Mouse (Mus musculus) liver, embryonic 16.5 days (tissue): ENCODE data around the gene Amdhd2. TPM values are rescaled to one million over a fixed set of nuclear protein-coding genes. Genes with fewer than 3 reads are reported as not detected.

ENCODE experiments used
- ATAC-seq: fragments of 200-750 bp; cut with Nextera tagmentation; 2 replicates; pipeline ENCODE4 v1.8.0; 2017; ENCODE audit warnings: low read depth, mild to moderate bottlenecking, moderate number of reproducible peaks, moderate library complexity
- H3K27ac ChIP-seq: fragments of 300-500 bp; sonication (generic); 2 replicates; pipeline ENCODE4 v1.5.1; 2014; ENCODE audit warnings: mild to moderate bottlenecking, low read length
- H3K27me3 ChIP-seq: fragments of 300-500 bp; sonication (generic); 2 replicates; pipeline ENCODE4 v1.6.1; 2014; ENCODE audit warnings: low read depth, low read length, mixed read lengths; ENCODE audit not compliant: control insufficient read depth, insufficient read depth
- H3K36me3 ChIP-seq: fragments of 300-500 bp; sonication (generic); 2 replicates; pipeline ENCODE4 v1.6.1; 2014; ENCODE audit warnings: mild to moderate bottlenecking; ENCODE audit not compliant: control insufficient read depth, insufficient read depth
- H3K4me1 ChIP-seq: fragments of 300-500 bp; sonication (generic); 2 replicates; pipeline ENCODE4 v1.6.1; 2014; ENCODE audit warnings: low read depth, low read length, mixed read lengths; ENCODE audit not compliant: control insufficient read depth
- H3K4me2 ChIP-seq: fragments of 300-500 bp; sonication (generic); 2 replicates; pipeline ENCODE4 v1.6.1; 2014; ENCODE audit warnings: low read depth, low read length, mixed read lengths
- H3K4me3 ChIP-seq: fragments of 300-500 bp; sonication (generic); 2 replicates; pipeline ENCODE4 v1.5.1; 2014; ENCODE audit warnings: low read depth, mild to moderate bottlenecking, low read length
- H3K9ac ChIP-seq: fragments of 300-500 bp; sonication (generic); 2 replicates; pipeline ENCODE4 v1.6.1; 2014; ENCODE audit warnings: low read depth, low read length
- H3K9me3 ChIP-seq: fragments of 300-500 bp; sonication (generic); replicated peaks from 2 replicates; pipeline ENCODE4 v1.6.1; 2016; ENCODE audit warnings: low read length; ENCODE audit not compliant: control insufficient read depth
- WGBS: fragments of 180-500 bp; shearing (Covaris S2); extraction: QIAGEN DNeasy Blood & Tissue Kit; methylation state at CpG from one replicate; pipeline ENCODE4 v1.1.7; 2014; ENCODE audit not compliant: insufficient replicate concordance; 5-methylcytosine and 5-hydroxymethylcytosine counted together
- polyA plus RNA-seq: library from polyadenylated mRNA; unstranded; fragments of >200 nt; fragmentation: Nextera tagmentation; extraction: Ambion mirVana; gene quantifications from 2 replicates; pipeline ENCODE4 v1.2.1, GENCODE M21; 2015

Amdhd2 gene
- polyA plus RNA-seq, 1 experiment from 2014 or later = 25.0 TPM

DNA sequence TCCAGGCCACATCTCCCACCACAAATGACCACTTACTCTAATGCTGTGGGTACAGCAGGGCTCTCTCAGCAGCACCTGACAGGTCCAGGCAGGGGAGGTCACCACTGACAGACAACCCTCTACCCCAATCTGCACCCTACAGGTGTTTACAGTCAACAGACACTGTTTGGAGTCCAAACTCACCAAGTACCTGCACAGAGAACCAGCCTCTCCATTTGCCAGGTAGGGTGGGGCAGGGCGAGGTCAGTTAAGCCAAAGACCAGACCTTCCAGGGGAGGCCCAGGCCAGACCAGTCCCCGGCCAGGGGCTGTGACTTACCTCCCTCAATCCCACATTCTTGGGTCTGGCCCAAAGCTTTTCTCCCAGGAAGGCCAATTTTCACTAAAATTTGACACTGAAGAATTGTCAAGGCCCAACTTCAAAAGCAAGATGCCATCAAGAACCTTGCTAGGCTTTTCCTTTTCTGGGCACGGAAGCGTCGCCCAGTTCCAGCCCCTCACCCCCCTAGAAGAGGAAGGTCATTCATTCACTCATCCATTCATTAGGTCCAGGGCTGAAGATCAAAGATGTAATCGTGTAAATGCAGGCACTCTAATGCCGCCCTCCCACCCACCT lies 4.4 kb upstream of the Amdhd2 start:
- Histone ChIP-seq H3K9me3 (no peaks in the 10 kb centered on the region), H3K4me3 (peak overlapping the region; percentile 95), H3K27me3 (no peaks in the 10 kb centered on the region), H3K9ac (peak overlapping the region; percentile 95), H3K27ac (peak overlapping the region; percentile 96), H3K4me1 (peaks cover 35% of the 10 kb centered on the region), H3K4me2 (peak overlapping the region; percentile 76), H3K36me3 (peaks cover 16% of the 10 kb centered on the region)
- WGBS = 36% methylated on average over 7 of the region's 7 CpGs
- ATAC-seq = no peak

DNA sequence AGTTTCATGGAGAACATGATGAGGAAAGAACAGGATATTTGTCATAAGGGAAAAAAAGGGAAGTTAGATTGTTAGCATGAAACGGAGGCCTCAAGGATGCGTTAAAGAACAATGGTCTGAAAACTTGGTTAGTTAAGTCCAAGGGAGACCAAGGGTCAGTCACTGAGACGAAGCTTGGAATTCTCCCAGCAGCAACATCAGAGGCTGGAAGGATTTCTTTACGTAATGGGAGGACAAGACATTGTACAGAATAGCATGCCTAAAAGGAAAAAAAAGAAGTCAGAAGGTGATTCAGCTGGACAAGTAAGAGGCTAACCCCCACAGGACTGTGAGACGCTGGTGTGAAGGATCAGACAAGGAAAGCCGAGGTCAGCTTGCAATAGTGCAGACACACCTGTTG lies 3.6 kb upstream of the Amdhd2 start:
- peak overlapping the region; percentile 24 for H3K4me3 ChIP-seq
- 67% methylated on average over 6 of the region's 6 CpGs for WGBS
- H3K27me3 ChIP-seq = no peaks in the 10 kb centered on the region
- H3K4me1 ChIP-seq = peaks cover 44% of the 10 kb centered on the region
- peak overlapping the region; percentile 35 for H3K27ac ChIP-seq
- no peaks in the 10 kb centered on the region for H3K9me3 ChIP-seq
- H3K4me2 ChIP-seq = peak overlapping the region; percentile 76
- peaks cover 16% of the 10 kb centered on the region for H3K36me3 ChIP-seq
- no peak for ATAC-seq
- H3K9ac ChIP-seq = no peak overlapping the region; the same call in 1 of the 2 replicates

DNA sequence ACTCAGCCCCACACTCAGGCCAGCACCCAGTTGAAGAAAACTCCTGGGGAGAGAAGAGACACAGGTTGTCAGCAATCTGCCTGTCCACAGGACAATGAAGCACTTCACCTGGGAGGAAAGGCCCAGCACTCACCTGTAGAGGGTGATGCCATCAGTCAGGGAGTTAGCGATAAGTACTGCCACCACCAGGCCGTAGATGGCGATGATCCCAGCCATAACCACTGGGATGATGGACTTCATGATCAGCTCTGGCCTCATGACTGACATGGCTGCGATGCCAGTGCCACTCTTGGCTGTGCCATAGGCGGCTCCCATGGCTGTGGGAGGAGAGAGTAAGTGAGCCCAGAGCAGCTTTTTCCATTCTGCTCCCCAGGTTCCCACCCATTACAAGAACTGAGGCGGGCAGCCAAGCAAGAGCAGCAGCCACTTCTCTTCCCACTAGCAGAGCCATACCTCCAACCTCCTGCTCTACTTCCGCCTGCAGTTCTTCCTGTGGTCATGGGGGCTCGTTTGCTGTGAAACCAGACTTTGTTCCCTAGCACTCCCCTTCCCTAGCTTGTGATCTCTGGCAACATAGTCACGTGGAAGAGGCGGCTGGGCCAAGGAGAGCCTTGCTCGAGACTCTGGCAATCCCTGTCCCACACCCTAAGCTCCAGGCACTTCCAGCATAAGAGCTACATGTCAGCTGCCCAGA lies 1.1 kb upstream of the Amdhd2 start:
- H3K36me3 ChIP-seq = peaks cover 16% of the 10 kb centered on the region
- no peaks in the 10 kb centered on the region for H3K27me3 ChIP-seq
- no peak overlapping the region for H3K4me2 ChIP-seq
- no peak for ATAC-seq
- no peak overlapping the region for H3K9ac ChIP-seq
- 0 out of 2 replicates have a peak overlapping the region, but pooled peaks have one; percentile 4 for H3K27ac ChIP-seq
- no peaks in the 10 kb centered on the region for H3K9me3 ChIP-seq
- 68% methylated on average over 11 of the region's 11 CpGs for WGBS
- H3K4me1 ChIP-seq = peaks cover 42% of the 10 kb centered on the region
- H3K4me3 ChIP-seq = no peak overlapping the region

DNA sequence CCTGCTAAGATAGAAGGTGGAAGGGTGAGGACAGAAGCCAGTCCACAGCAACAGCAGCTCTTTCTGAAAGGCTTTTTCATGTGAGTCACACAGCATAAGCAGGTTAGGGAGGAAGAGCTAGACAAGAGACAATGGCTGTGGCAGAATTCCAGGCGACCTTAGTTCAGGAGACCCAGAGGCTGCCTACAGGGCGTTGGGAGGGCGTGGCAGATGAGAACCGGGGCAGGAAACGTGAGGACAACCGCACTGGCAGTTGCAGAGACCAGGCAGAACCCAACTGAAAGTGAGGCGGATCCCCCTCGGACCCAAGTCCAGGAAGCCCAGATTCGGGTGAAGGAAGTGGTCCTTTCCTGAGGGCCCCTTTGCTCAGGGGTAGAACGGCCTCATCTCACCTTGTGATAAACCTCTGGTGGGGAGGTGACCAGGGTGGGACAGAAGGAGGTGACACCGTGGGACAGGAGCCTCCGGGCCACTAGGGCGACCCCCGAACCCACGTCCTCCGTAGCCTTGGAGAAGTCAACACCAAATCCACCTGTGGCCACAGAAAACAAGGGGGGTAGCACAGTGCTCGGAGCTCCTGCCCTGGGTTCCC lies 886 bp downstream of the Amdhd2 start:
- Histone ChIP-seq H3K4me1 (peaks cover 34% of the 10 kb centered on the region), H3K27ac (peak overlapping the region; percentile 95), H3K36me3 (peaks cover 14% of the 10 kb centered on the region), H3K4me3 (peak overlapping the region; percentile 77), H3K4me2 (peak overlapping the region; percentile 98), H3K9me3 (no peaks in the 10 kb centered on the region), H3K27me3 (no peaks in the 10 kb centered on the region), H3K9ac (peak overlapping the region; percentile 83)
- WGBS = 1% methylated on average over 17 of the region's 17 CpGs
- peak; percentile 27; the same call in 1 of the 2 replicates for ATAC-seq

DNA sequence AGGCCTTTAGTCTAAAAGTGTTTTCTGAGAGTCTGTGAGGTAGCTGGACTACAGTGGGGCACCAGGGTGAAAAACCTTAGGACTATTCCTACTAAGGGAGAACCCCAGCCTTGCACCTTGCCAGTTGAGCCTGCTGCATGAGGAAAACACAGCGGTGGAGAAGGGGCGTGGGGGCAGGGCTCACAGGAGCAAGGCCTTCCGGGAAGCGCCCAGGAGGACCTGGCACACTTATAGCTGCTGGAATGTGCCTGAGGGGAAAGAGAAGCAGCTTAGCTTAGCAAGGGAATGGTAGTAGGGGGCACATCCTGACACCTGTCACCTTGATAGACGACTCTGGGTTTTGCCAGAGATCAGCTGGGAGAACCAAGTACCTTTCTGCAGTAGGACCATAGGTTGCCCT lies 2.1 kb downstream of the Amdhd2 start:
- 76% methylated on average over 5 of the region's 5 CpGs for WGBS

DNA sequence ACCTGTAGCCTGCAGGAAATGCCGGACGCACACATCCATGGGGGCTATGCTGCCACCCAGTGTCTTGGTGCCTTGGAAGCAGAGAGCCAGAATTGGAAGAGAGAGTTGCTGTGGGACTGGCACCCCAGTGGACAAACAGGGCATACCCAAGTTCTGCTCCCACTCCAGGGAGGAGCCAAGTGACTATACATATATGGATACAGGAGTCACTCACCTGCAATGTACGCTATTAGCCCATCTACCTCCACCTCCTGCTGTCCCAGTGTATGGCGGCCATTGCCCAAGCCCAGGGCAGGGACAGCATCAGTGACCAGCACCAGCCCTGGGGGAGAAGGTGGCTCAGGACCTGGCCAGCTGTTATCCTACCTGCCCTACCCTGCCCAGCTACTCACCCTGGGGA lies 6.0 kb downstream of the Amdhd2 start:
- 84% methylated on average over 4 of the region's 4 CpGs for WGBS

More for the DNA sequence above, 2.1 kb downstream of the Amdhd2 start:
- Histone ChIP-seq H3K9ac (no peak overlapping the region), H3K27ac (no peak overlapping the region), H3K9me3 (no peaks in the 10 kb centered on the region), H3K27me3 (no peaks in the 10 kb centered on the region), H3K4me2 (no peak overlapping the region), H3K4me3 (no peak overlapping the region), H3K36me3 (peaks cover 2% of the 10 kb centered on the region), H3K4me1 (peaks cover 24% of the 10 kb centered on the region)
- no peak for ATAC-seq

DNA sequence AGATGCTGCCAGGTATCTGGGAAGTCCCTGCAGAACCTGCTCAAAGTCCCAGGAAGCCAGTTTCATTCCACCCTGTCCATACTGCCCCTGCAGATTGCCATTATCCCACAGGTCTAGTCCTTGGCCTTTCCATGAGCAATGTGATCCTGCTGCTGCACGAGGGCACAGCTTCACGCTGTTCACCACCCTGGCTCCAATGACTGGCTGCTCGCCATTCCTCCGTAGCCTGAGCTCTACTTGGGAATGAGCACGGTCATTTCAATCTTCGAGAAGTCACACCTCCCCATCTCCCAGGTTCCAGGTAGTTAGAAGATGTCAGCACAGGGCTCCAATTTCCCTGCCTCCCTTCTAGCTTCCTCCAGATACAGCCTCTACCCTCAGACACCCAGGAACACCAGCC lies 6.4 kb downstream of the Amdhd2 start:
- H3K36me3 ChIP-seq = peaks cover 2% of the 10 kb centered on the region; the same call in 1 of the 2 replicates
- H3K27ac ChIP-seq = no peak overlapping the region
- H3K4me1 ChIP-seq = peaks cover 24% of the 10 kb centered on the region
- no peak overlapping the region for H3K4me3 ChIP-seq
- no peaks in the 10 kb centered on the region for H3K27me3 ChIP-seq
- WGBS = 79% methylated on average over 6 of the region's 6 CpGs
- H3K4me2 ChIP-seq = no peak overlapping the region
- H3K9me3 ChIP-seq = no peaks in the 10 kb centered on the region
- ATAC-seq = no peak
- no peak overlapping the region for H3K9ac ChIP-seq

More for the DNA sequence above, 6.0 kb downstream of the Amdhd2 start:
- Histone ChIP-seq H3K27me3 (no peaks in the 10 kb centered on the region), H3K4me1 (peaks cover 25% of the 10 kb centered on the region), H3K4me2 (no peak overlapping the region), H3K4me3 (no peak overlapping the region), H3K9me3 (no peaks in the 10 kb centered on the region), H3K27ac (no peak overlapping the region), H3K36me3 (peaks cover 2% of the 10 kb centered on the region; the same call in 1 of the 2 replicates), H3K9ac (no peak overlapping the region)
- ATAC-seq = no peak

DNA sequence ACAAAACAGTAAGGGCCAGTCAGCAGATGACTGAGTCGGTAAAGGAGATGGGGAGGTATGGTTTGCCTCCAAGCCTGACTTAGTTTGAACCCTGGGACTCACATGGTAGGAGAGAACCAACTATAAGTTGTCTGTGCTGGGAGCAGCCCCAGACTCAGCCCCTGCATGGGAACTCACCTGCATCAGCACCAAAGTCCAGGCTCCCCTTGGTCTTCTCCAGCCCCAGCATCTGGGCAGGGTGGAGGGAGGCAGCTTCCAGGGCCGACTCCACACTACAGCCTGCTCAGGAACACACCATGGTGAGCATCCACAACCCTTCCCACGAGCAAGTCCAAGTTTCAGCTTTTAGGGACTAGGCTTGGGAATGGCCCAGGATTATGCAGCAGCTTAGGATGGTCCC lies 7.2 kb downstream of the Amdhd2 start:
- peaks cover 2% of the 10 kb centered on the region; the same call in 1 of the 2 replicates for H3K36me3 ChIP-seq
- H3K4me2 ChIP-seq = no peak overlapping the region
- peaks cover 26% of the 10 kb centered on the region for H3K4me1 ChIP-seq
- no peak overlapping the region for H3K4me3 ChIP-seq
- no peak overlapping the region for H3K27ac ChIP-seq
- no peak overlapping the region for H3K9ac ChIP-seq
- WGBS = 75% methylated on average over 3 of the region's 3 CpGs
- no peaks in the 10 kb centered on the region for H3K9me3 ChIP-seq
- no peaks in the 10 kb centered on the region for H3K27me3 ChIP-seq
- no peak for ATAC-seq

DNA sequence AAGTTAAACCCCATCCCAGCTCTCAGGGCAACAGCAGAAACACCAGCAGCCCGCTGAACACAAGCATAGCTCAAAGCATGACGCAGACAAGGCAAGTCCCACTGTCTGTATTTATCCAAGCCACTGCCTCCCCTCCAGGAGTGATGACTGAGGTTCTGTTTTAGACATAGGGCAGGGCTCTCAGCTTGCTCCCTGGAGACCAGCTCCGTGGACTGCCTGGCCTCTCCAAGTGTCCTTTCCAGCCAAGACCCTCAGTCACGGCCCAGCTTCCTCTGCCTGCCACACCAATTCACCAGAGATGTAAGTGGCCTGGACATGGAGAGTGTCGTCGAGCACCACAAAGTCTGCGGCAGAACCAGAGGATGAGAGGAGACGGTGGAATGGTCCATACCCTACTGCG lies 7.8 kb downstream of the Amdhd2 start:
- whole genome bisulfite sequencing = 79% methylated on average over 9 of the region's 9 CpGs
- H3K9me3 ChIP-seq = no peaks in the 10 kb centered on the region
- H3K27me3 ChIP-seq = no peaks in the 10 kb centered on the region
- H3K4me3 ChIP-seq = no peak overlapping the region
- peaks cover 30% of the 10 kb centered on the region for H3K4me1 ChIP-seq
- H3K36me3 ChIP-seq = peaks cover 2% of the 10 kb centered on the region; the same call in 1 of the 2 replicates
- no peak overlapping the region for H3K27ac ChIP-seq
- no peak for ATAC-seq
- no peak overlapping the region for H3K9ac ChIP-seq
- no peak overlapping the region for H3K4me2 ChIP-seq
